Mouse (Mus musculus) right cerebral cortex, postnatal 14 days (tissue): ENCODE measurements around the gene Ovgp1.
"Not testable (repeated sequence)": the region's sequence is repeated elsewhere in the genome, so short reads cannot be mapped to it uniquely, and the experiment has no call there.

Experiments used
- DNase-seq: peaks from one replicate; pipeline ENCODE4 v3.0.0; 2022

Ovgp1 gene

GRCm38 (mm10) chr3:106000707-106001375, 27.3 kb downstream of the Ovgp1 start:
- no peak for DNase-seq

- DNase-seq: peak; percentile 11
These were observed 28.2 kb downstream of the Ovgp1 start for GRCm38 (mm10) chr3:106001416-106002370.

DNA sequence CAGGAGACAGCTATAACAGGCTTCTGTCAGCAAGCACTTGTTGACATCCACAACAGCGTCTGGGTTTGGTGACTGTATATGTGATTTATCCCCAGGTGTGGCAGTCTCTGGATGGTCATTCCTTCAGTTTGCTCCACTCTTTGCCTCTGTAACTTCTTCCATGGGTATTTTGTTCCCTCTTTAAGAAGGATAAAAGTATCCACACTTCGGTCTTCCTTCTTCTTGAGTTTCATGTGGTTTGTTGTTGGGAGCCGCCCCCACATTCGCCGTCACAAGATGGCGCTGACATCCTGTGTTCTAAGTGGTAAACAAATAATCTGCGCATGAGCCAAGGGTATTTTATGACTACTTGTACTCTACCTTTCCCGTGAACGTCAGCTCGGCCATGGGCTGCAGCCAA, 29.8 kb downstream of the Ovgp1 start:
- DNase-seq: not testable (repeated sequence)

DNA sequence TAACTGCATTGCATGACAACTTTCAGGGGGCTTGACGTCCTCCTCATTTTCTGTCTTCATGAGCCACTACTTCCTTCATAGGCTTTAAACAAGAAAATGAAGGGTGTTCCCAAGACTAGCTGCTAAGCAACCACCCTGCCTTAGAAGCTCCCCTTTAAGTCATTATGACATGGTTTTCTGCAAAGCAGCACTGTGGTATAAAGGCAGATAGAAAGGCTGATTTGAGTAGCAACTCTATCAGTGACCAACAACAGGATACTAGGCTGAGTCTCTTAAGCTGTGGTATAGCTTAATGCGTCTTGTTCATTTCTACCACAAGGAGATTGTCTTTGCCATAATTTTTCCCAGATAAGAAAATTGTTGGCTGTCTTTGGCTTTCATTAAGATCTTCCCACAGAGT, 41.0 kb downstream of the Ovgp1 start, which contains the start of gene Pifo:
Pifo (minus strand) TSS at position 101 of the 400 bp plus-strand sequence.
- DNase-seq: no peak

DNA sequence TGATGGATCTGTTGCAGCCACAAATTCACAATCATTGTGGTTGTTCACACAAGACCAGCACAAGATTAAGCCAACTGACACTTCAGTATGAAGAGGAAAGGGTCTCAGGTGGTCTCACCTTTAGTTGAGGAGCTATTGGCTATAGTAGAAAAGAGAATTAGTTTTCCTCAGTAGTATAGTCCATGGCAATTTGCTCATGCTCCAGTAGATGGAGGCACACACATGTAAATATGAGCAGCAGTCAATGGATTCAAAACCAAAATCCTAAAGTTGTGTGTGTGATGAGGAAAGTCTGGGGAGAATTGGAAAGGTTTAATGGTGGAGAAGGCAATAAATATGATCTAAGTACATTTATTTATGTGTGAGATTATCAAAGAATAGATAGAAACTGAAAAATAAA, 48.3 kb downstream of the Ovgp1 start:
- no peak for DNase-seq

DNA sequence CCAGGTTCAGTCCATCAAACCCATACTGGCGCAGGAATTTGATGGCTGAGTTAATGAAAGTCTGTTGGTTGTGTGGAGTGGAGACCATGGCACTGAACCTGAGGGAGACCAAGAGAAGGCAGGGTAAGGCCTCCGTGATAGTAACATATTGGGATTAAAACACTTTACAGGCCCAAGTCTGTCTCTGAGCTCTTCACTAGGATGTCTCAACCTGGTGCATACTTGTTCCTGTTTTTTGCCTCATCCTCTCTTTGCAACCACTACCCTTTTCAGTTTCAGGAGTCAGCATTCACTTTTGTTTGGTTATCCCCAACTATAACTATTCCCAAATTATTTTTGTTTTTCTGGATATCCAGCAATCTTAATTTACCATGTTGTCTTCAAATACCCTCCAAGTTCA, 50.6 kb downstream of the Ovgp1 start:
- DNase-seq: no peak

- DNase-seq: no peak
These were observed 59.3 kb downstream of the Ovgp1 start, which contains the start of gene Chil5 for GRCm38 (mm10) chr3:106032781-106033180. Gene Chil5 (minus strand): TSS chr3:106032814.
